Mouse (Mus musculus): ENCODE results near the gene Zfp821. TPM values are rescaled to one million over a fixed set of nuclear protein-coding genes. Genes with fewer than 3 reads are reported as not detected.

The Zfp821 gene
- polyA plus RNA-seq, 1 experiment from 2014 or later = 77.0 TPM

GRCm38 (mm10) chr8:109693146-109693900, 12.0 kb upstream of the Zfp821 start, which contains the start of gene Ist1:
Ist1 (minus strand) TSS chr8:109693260.
- Histone ChIP-seq H3K27me3 (no peaks in the 10 kb centered on the region), H3K4me3 (peak within 1 kb of the TSS; percentile 93), H3K9me3 (replicated peaks) (no peaks in the 10 kb centered on the region), H3K36me3 (no peaks in the 10 kb centered on the region), H3K9ac (peak within 1 kb of the TSS; percentile 95), H3K27ac (peak within 1 kb of the TSS; percentile 80), H3K4me1 (peaks cover 25% of the 10 kb centered on the region), H3K4me2 (replicated peaks) (peak within 1 kb of the TSS; percentile 67)
- ATAC-seq (ENCODE audit: low FRiP score) = peak; percentile 99
- WGBS = under 1% methylated on average over 57 of the region's 57 CpGs

GRCm38 (mm10) chr8:109694154-109694553, 11.2 kb upstream of the Zfp821 start:
- no peak for ATAC-seq (ENCODE audit: low FRiP score)
- no peaks in the 10 kb centered on the region for H3K9me3 ChIP-seq (replicated peaks)
- H3K4me2 ChIP-seq (replicated peaks) = no peak overlapping the region
- no peaks in the 10 kb centered on the region for H3K36me3 ChIP-seq
- no peaks in the 10 kb centered on the region for H3K27me3 ChIP-seq
- no peak overlapping the region for H3K4me3 ChIP-seq
- WGBS = 68% methylated on average over 6 of the region's 6 CpGs
- no peak overlapping the region for H3K9ac ChIP-seq
- H3K27ac ChIP-seq = no peak overlapping the region
- H3K4me1 ChIP-seq = peaks cover 25% of the 10 kb centered on the region

- Histone ChIP-seq H3K9me3 (replicated peaks) (no peaks in the 10 kb centered on the region), H3K4me3 (no peak overlapping the region), H3K4me2 (replicated peaks) (no peak overlapping the region), H3K9ac (no peak overlapping the region), H3K4me1 (peaks cover 5% of the 10 kb centered on the region), H3K36me3 (no peaks in the 10 kb centered on the region), H3K27me3 (peaks cover 2% of the 10 kb centered on the region), H3K27ac (no peak overlapping the region)
- 80% methylated on average over 1 of the region's 1 CpGs for WGBS
- ATAC-seq (ENCODE audit: low FRiP score) = no peak
Observed at GRCm38 (mm10) chr8:109697754-109698153, 7.6 kb upstream of the Zfp821 start.

- WGBS = 83% methylated on average over 3 of the region's 3 CpGs
- Histone ChIP-seq H3K9me3 (replicated peaks) (no peaks in the 10 kb centered on the region), H3K4me1 (peaks cover 5% of the 10 kb centered on the region), H3K4me2 (replicated peaks) (no peak overlapping the region), H3K27me3 (peaks cover 5% of the 10 kb centered on the region), H3K4me3 (no peak overlapping the region), H3K27ac (no peak overlapping the region), H3K36me3 (no peaks in the 10 kb centered on the region), H3K9ac (no peak overlapping the region)
- no peak for ATAC-seq (ENCODE audit: low FRiP score)
Observed at GRCm38 (mm10) chr8:109698477-109698876, 6.9 kb upstream of the Zfp821 start.

- peaks cover 33% of the 10 kb centered on the region for H3K4me1 ChIP-seq
- WGBS = 13% methylated on average over 24 of the region's 24 CpGs
- H3K27me3 ChIP-seq = peaks cover 5% of the 10 kb centered on the region
- peak overlapping the region; percentile 97 for H3K4me3 ChIP-seq
- no peak overlapping the region for H3K27ac ChIP-seq
- peaks cover 16% of the 10 kb centered on the region for H3K36me3 ChIP-seq
- ATAC-seq (ENCODE audit: low FRiP score) = peak; percentile 33; the same call in 1 of the 2 replicates
- H3K9ac ChIP-seq = peak overlapping the region; percentile 55
- H3K9me3 ChIP-seq (replicated peaks) = no peaks in the 10 kb centered on the region
- peak overlapping the region; percentile 86 for H3K4me2 ChIP-seq (replicated peaks)
Observed at GRCm38 (mm10) chr8:109704565-109705319, 604 bp upstream of the Zfp821 start.

- peaks cover 5% of the 10 kb centered on the region for H3K27me3 ChIP-seq
- H3K9me3 ChIP-seq (replicated peaks) = no peaks in the 10 kb centered on the region
- peaks cover 33% of the 10 kb centered on the region for H3K4me1 ChIP-seq
- peak overlapping the region; percentile 100 for H3K9ac ChIP-seq
- peak overlapping the region; percentile 97 for H3K4me3 ChIP-seq
- H3K36me3 ChIP-seq = peaks cover 31% of the 10 kb centered on the region
- WGBS = 2% methylated on average over 25 of the region's 30 CpGs
- H3K27ac ChIP-seq = peak overlapping the region; percentile 97
- peak overlapping the region; percentile 86 for H3K4me2 ChIP-seq (replicated peaks)
- ATAC-seq (ENCODE audit: low FRiP score) = peak; percentile 53
Observed at GRCm38 (mm10) chr8:109706076-109706873, 929 bp downstream of the Zfp821 start.

GRCm38 (mm10) chr8:109706874-109707237, 1.5 kb downstream of the Zfp821 start:
- Histone ChIP-seq H3K9ac (peak overlapping the region; percentile 100), H3K9me3 (replicated peaks) (no peaks in the 10 kb centered on the region), H3K4me1 (peaks cover 33% of the 10 kb centered on the region), H3K36me3 (peaks cover 37% of the 10 kb centered on the region), H3K27ac (no peak overlapping the region), H3K4me3 (peak overlapping the region; percentile 97), H3K27me3 (peaks cover 5% of the 10 kb centered on the region), H3K4me2 (replicated peaks) (peak overlapping the region; percentile 86)
- no peak for ATAC-seq (ENCODE audit: low FRiP score)
- 51% methylated on average over 2 of the region's 2 CpGs for WGBS

- H3K9ac ChIP-seq = no peak overlapping the region
- no peak for ATAC-seq (ENCODE audit: low FRiP score)
- no peak overlapping the region for H3K4me3 ChIP-seq
- H3K27me3 ChIP-seq = peaks cover 1% of the 10 kb centered on the region
- WGBS = 96% methylated on average over 4 of the region's 4 CpGs
- peaks cover 48% of the 10 kb centered on the region for H3K36me3 ChIP-seq
- H3K4me2 ChIP-seq (replicated peaks) = peak overlapping the region; percentile 86; the same call in 1 of the 2 replicates
- no peak overlapping the region for H3K27ac ChIP-seq
- no peaks in the 10 kb centered on the region for H3K9me3 ChIP-seq (replicated peaks)
- peaks cover 33% of the 10 kb centered on the region for H3K4me1 ChIP-seq
Observed at GRCm38 (mm10) chr8:109707921-109708320, 2.6 kb downstream of the Zfp821 start.

GRCm38 (mm10) chr8:109712521-109712920, 7.2 kb downstream of the Zfp821 start:
- 100% methylated on average over 1 of the region's 1 CpGs for WGBS
- Histone ChIP-seq H3K9me3 (replicated peaks) (no peaks in the 10 kb centered on the region), H3K4me3 (no peak overlapping the region), H3K4me1 (peaks cover 14% of the 10 kb centered on the region), H3K27ac (no peak overlapping the region), H3K4me2 (replicated peaks) (no peak overlapping the region), H3K36me3 (peaks cover 89% of the 10 kb centered on the region), H3K27me3 (no peaks in the 10 kb centered on the region), H3K9ac (no peak overlapping the region)
- ATAC-seq (ENCODE audit: low FRiP score) = no peak

- 94% methylated on average over 5 of the region's 5 CpGs for WGBS
- Histone ChIP-seq H3K4me3 (no peak overlapping the region), H3K9ac (no peak overlapping the region), H3K27me3 (no peaks in the 10 kb centered on the region), H3K9me3 (replicated peaks) (no peaks in the 10 kb centered on the region), H3K4me2 (replicated peaks) (no peak overlapping the region), H3K36me3 (peaks cover 93% of the 10 kb centered on the region), H3K27ac (no peak overlapping the region), H3K4me1 (no peaks in the 10 kb centered on the region)
- no peak for ATAC-seq (ENCODE audit: low FRiP score)
Observed at GRCm38 (mm10) chr8:109714961-109715360, 9.6 kb downstream of the Zfp821 start.

- WGBS = 92% methylated on average over 3 of the region's 3 CpGs
- Histone ChIP-seq H3K4me1 (no peaks in the 10 kb centered on the region), H3K27me3 (no peaks in the 10 kb centered on the region), H3K9ac (no peak overlapping the region), H3K9me3 (replicated peaks) (no peaks in the 10 kb centered on the region), H3K4me3 (no peak overlapping the region), H3K36me3 (peaks cover 78% of the 10 kb centered on the region), H3K27ac (no peak overlapping the region), H3K4me2 (replicated peaks) (no peak overlapping the region)
- ATAC-seq (ENCODE audit: low FRiP score) = no peak
Observed at GRCm38 (mm10) chr8:109725106-109725505, 19.8 kb downstream of the Zfp821 start.

- no peak for ATAC-seq (ENCODE audit: low FRiP score)
- peaks cover 4% of the 10 kb centered on the region; the same call in 1 of the 2 replicates for H3K4me1 ChIP-seq
- WGBS = 85% methylated on average over 3 of the region's 3 CpGs
- no peaks in the 10 kb centered on the region for H3K9me3 ChIP-seq (replicated peaks)
- H3K27ac ChIP-seq = no peak overlapping the region
- H3K4me2 ChIP-seq (replicated peaks) = no peak overlapping the region
- no peaks in the 10 kb centered on the region for H3K27me3 ChIP-seq
- H3K36me3 ChIP-seq = peaks cover 58% of the 10 kb centered on the region
- no peak overlapping the region for H3K4me3 ChIP-seq
- H3K9ac ChIP-seq = no peak overlapping the region
Observed at GRCm38 (mm10) chr8:109731012-109731411, 25.7 kb downstream of the Zfp821 start.

All from hindbrain, embryonic 12.5 days (tissue).